13 mouse cellular contexts compared by ENCODE assay signal in genomic region chr5:148757236-148757635, GRCm38 (mm10).
DNase-seq lines count a peak whose midpoint lies in the region; ATAC-seq lines count a peak whose summit lies in the region.
"Had no signal": no experiment of that assay in that cellular context is flagged by ENCODE, and none has a peak within 500 bp of the region (broad histone marks: within the 10 kb centered on the region; RNA-seq: fewer than 3 reads in every experiment).

No protein-coding gene starts in this region.

- no peaks in the 10 kb centered on the region for H3K36me3 ChIP-seq in hindbrain, embryonic 12.5 days
- no peaks in the 10 kb centered on the region for H3K36me3 ChIP-seq in hindbrain, embryonic 11.5 days (ENCODE audit: control insufficient read depth, insufficient read depth, low read length)
- H3K36me3 ChIP-seq in neural tube, embryonic 13.5 days = no peaks in the 10 kb centered on the region
- no peaks in the 10 kb centered on the region for H3K36me3 ChIP-seq in neural tube, embryonic 14.5 days (ENCODE audit: control insufficient read depth, insufficient read depth, low read length)
- H3K36me3 ChIP-seq: liver, embryonic 15.5 days had no signal

- 0 out of 2 replicates have a peak, but pooled peaks cover 4% of the 10 kb centered on the region for H3K9me3 ChIP-seq in hindbrain, embryonic 12.5 days (replicated peaks)
- no peaks in the 10 kb centered on the region for H3K9me3 ChIP-seq in hindbrain, embryonic 11.5 days (ENCODE audit: control insufficient read depth, low read length)
- H3K9me3 ChIP-seq in neural tube, embryonic 13.5 days = no peaks in the 10 kb centered on the region
- H3K9me3 ChIP-seq in neural tube, embryonic 14.5 days (ENCODE audit: control insufficient read depth, low read length) = no peaks in the 10 kb centered on the region

- no peak overlapping the region for H3K9ac ChIP-seq in hindbrain, embryonic 12.5 days
- H3K9ac ChIP-seq in hindbrain, embryonic 11.5 days (ENCODE audit: low read depth, low read length) = no peak overlapping the region
- H3K9ac ChIP-seq in neural tube, embryonic 13.5 days = no peak overlapping the region
- H3K9ac ChIP-seq in neural tube, embryonic 14.5 days (replicated peaks; ENCODE audit: low read depth, low read length) = no peak overlapping the region
- H3K9ac ChIP-seq: liver, embryonic 15.5 days had no signal

- no peak for DNase-seq in hindbrain, embryonic 11.5 days (ENCODE audit: low spot score)
- DNase-seq in neural tube, embryonic 10.5 days (ENCODE audit: extremely low spot score, low spot score) = no peak
- DNase-seq in kidney, adult 18-20 months = peak; percentile 21
- DNase-seq in layer of hippocampus, postnatal 14 days (ENCODE audit: low spot score in 2 of 2) = no peak
- DNase-seq: gastrocnemius, postnatal 36 days; heart, postnatal 36 days; layer of hippocampus, postnatal 36 days; thymus, postnatal 14 days had no signal

- H3K27me3 ChIP-seq in hindbrain, embryonic 12.5 days = no peaks in the 10 kb centered on the region
- H3K27me3 ChIP-seq in hindbrain, embryonic 11.5 days (ENCODE audit: control insufficient read depth, insufficient read depth, low read length) = no peaks in the 10 kb centered on the region
- no peaks in the 10 kb centered on the region for H3K27me3 ChIP-seq in neural tube, embryonic 13.5 days
- no peaks in the 10 kb centered on the region for H3K27me3 ChIP-seq in neural tube, embryonic 14.5 days (ENCODE audit: control insufficient read depth, insufficient read depth, low read length)

- H3K4me2 ChIP-seq in hindbrain, embryonic 12.5 days (replicated peaks) = no peak overlapping the region
- no peak overlapping the region for H3K4me2 ChIP-seq in hindbrain, embryonic 11.5 days (replicated peaks; ENCODE audit: low read depth, low read length)
- no peak overlapping the region for H3K4me2 ChIP-seq in neural tube, embryonic 13.5 days
- no peak overlapping the region for H3K4me2 ChIP-seq in neural tube, embryonic 14.5 days (ENCODE audit: low read depth, low read length)
- H3K4me2 ChIP-seq: liver, embryonic 15.5 days had no signal

- ATAC-seq in hindbrain, embryonic 12.5 days (ENCODE audit: low FRiP score) = 0 out of 2 replicates have a peak, but pooled peaks have one; percentile 58
- no peak for ATAC-seq in hindbrain, embryonic 11.5 days (ENCODE audit: low FRiP score)
- ATAC-seq in neural tube, embryonic 13.5 days (ENCODE audit: low read depth) = 0 out of 2 replicates have a peak, but pooled peaks have one; percentile 56
- peak; percentile 49; the same call in 1 of the 2 replicates for ATAC-seq in neural tube, embryonic 14.5 days (ENCODE audit: low read depth)
- no peak for ATAC-seq in erythroblast, adult 5-6 weeks (replicated peaks; ENCODE audit: low FRiP score, poor library complexity, severe bottlenecking)

- no peak overlapping the region for H3K27ac ChIP-seq in hindbrain, embryonic 12.5 days
- H3K27ac ChIP-seq in hindbrain, embryonic 11.5 days (ENCODE audit: low read depth, low read length) = no peak overlapping the region
- no peak overlapping the region for H3K27ac ChIP-seq in neural tube, embryonic 13.5 days (replicated peaks)
- no peak overlapping the region for H3K27ac ChIP-seq in neural tube, embryonic 14.5 days (ENCODE audit: low read depth, low read length)
- H3K27ac ChIP-seq: liver, embryonic 15.5 days had no signal

- peaks cover 7% of the 10 kb centered on the region for H3K4me1 ChIP-seq in hindbrain, embryonic 12.5 days
- H3K4me1 ChIP-seq in hindbrain, embryonic 11.5 days (replicated peaks; ENCODE audit: control insufficient read depth, insufficient read depth, low read length) = no peaks in the 10 kb centered on the region
- peaks cover 16% of the 10 kb centered on the region; the same call in 1 of the 2 replicates for H3K4me1 ChIP-seq in neural tube, embryonic 13.5 days (replicated peaks)
- H3K4me1 ChIP-seq in neural tube, embryonic 14.5 days (ENCODE audit: control insufficient read depth, insufficient read depth, low read length) = no peaks in the 10 kb centered on the region

- WGBS in hindbrain, embryonic 12.5 days = 67% methylated on average over 8 of the region's 8 CpGs
- 76% methylated on average over 8 of the region's 8 CpGs for WGBS in hindbrain, embryonic 11.5 days
- 70% methylated on average over 8 of the region's 8 CpGs for WGBS in neural tube, embryonic 13.5 days
- WGBS in neural tube, embryonic 14.5 days = 61% methylated on average over 8 of the region's 8 CpGs

- no peak overlapping the region for H3K4me3 ChIP-seq in hindbrain, embryonic 12.5 days
- H3K4me3 ChIP-seq in hindbrain, embryonic 11.5 days (ENCODE audit: low read depth, low read length) = no peak overlapping the region
- no peak overlapping the region for H3K4me3 ChIP-seq in neural tube, embryonic 13.5 days
- no peak overlapping the region for H3K4me3 ChIP-seq in neural tube, embryonic 14.5 days (ENCODE audit: low read depth, low read length)
- H3K4me3 ChIP-seq: liver, embryonic 15.5 days had no signal

Comparison
In these comparisons a context has a peak if more than half of its experiments do, and no peak if none do; other contexts are left out.
1. ATAC-seq: peak in hindbrain, embryonic 12.5 days (single experiment), neural tube, embryonic 13.5 days (single experiment) and neural tube, embryonic 14.5 days (single experiment); none in hindbrain, embryonic 11.5 days (single experiment) and erythroblast, adult 5-6 weeks (single experiment).